Mouse (Mus musculus) megakaryocyte, embryonic 14.5 days (primary cell): ENCODE measurements around the gene Daam2.

Source experiments
- FLI1 ChIP-seq: IDR thresholded peaks from 2 replicates; pipeline ENCODE4 v1.6.1; 2012; ENCODE audit warnings: low read length, inconsistent platforms, mixed read lengths
- GATA1 ChIP-seq: IDR thresholded peaks from 3 replicates; pipeline ENCODE4 v1.6.1; 2012; ENCODE audit warnings: mixed read lengths, low read length, inconsistent platforms, borderline replicate concordance

GRCm38 (mm10) chr17:49522435-49522834, 41.7 kb downstream of the Daam2 start:
- no peak for TF ChIP-seq GATA1
- no peak for TF ChIP-seq FLI1
